Mouse (Mus musculus) liver, embryonic 11.5 days (tissue): ENCODE measurements around the gene Ugt3a2. TPM values are rescaled to one million over a fixed set of nuclear protein-coding genes. Genes with fewer than 3 reads are reported as not detected.

Source experiments
- ATAC-seq: fragments of 200-750 bp; cut with Nextera tagmentation; replicated peaks from 2 replicates; pipeline ENCODE4 v1.8.0; 2017; ENCODE audit warnings: moderate number of reproducible peaks, mild to moderate bottlenecking, moderate TSS enrichment, moderate library complexity; ENCODE audit not compliant: low FRiP score
- DNase-seq: peaks from one replicate; pipeline ENCODE4 v3.0.0-alpha.2; 2017; ENCODE audit warnings: low spot score
- H3K27ac ChIP-seq: fragments of 300-500 bp; sonication (generic); 2 replicates; pipeline ENCODE4 v1.5.1; 2014; ENCODE audit warnings: mild to moderate bottlenecking, low read depth, low read length, control low read depth
- H3K27me3 ChIP-seq: fragments of 300-500 bp; sonication (generic); replicated peaks from 2 replicates; pipeline ENCODE4 v1.6.1; 2014; ENCODE audit warnings: low read length, mixed read lengths; ENCODE audit not compliant: control insufficient read depth, insufficient read depth
- H3K36me3 ChIP-seq: fragments of 300-500 bp; sonication (generic); 2 replicates; pipeline ENCODE4 v1.6.1; 2014; ENCODE audit warnings: mild to moderate bottlenecking, low read length, moderate library complexity, mixed read lengths; ENCODE audit not compliant: control insufficient read depth, insufficient read depth
- H3K4me1 ChIP-seq: fragments of 300-500 bp; sonication (generic); replicated peaks from 2 replicates; pipeline ENCODE4 v1.6.1; 2014; ENCODE audit warnings: low read length, mixed read lengths; ENCODE audit not compliant: control insufficient read depth, insufficient read depth
- H3K4me2 ChIP-seq: fragments of 300-500 bp; sonication (generic); 2 replicates; pipeline ENCODE4 v1.6.1; 2014; ENCODE audit warnings: mild to moderate bottlenecking, control low read depth, moderate library complexity
- H3K4me3 ChIP-seq: fragments of 300-500 bp; sonication (generic); 2 replicates; pipeline ENCODE4 v1.5.1; 2014; ENCODE audit warnings: low read depth, low read length, control low read depth
- H3K9ac ChIP-seq: fragments of 300-500 bp; sonication (generic); 2 replicates; pipeline ENCODE4 v1.6.1; 2014; ENCODE audit warnings: low read depth, low read length, control low read depth
- H3K9me3 ChIP-seq: fragments of 300-500 bp; sonication (generic); 2 replicates; pipeline ENCODE4 v1.6.1; 2016; ENCODE audit warnings: low read length, inconsistent platforms, mixed read lengths; ENCODE audit not compliant: control insufficient read depth
- WGBS: fragments of 180-500 bp; shearing (Covaris S2); extraction: QIAGEN DNeasy Blood & Tissue Kit; methylation state at CpG from one replicate; pipeline ENCODE4 v1.1.7; 2014; 5-methylcytosine and 5-hydroxymethylcytosine counted together
- polyA plus RNA-seq: library from polyadenylated mRNA; unstranded; fragments of >200 nt; fragmentation: Nextera tagmentation; extraction: Ambion mirVana; gene quantifications from 2 replicates; pipeline ENCODE4 v1.2.1, GENCODE M21; 2014

The Ugt3a2 gene
- not detected in 2 replicates for polyA plus RNA-seq

GRCm38 (mm10) chr15:9335341-9335740 lies at the start of gene Ugt3a2:
Gene Ugt3a2, plus strand, starts transcription at chr15:9335550.
- DNase-seq (no peak), ATAC-seq (no peak)
- H3K4me2 ChIP-seq, result no peak within 1 kb of the TSS
- no peak within 1 kb of the TSS for H3K27ac ChIP-seq
- WGBS, result 80% methylated on average over 4 of the region's 4 CpGs
- no peak within 1 kb of the TSS for H3K9ac ChIP-seq
- no peaks in the 10 kb centered on the region for H3K4me1 ChIP-seq
- H3K27me3 ChIP-seq, result no peaks in the 10 kb centered on the region
- H3K9me3 ChIP-seq, result no peaks in the 10 kb centered on the region
- H3K36me3 ChIP-seq, result no peaks in the 10 kb centered on the region
- H3K4me3 ChIP-seq, result no peak within 1 kb of the TSS

GRCm38 (mm10) chr15:9289660-9290059 lies 45.7 kb upstream of the Ugt3a2 start:
- H3K4me2 ChIP-seq, result no peak overlapping the region
- no peak overlapping the region for H3K4me3 ChIP-seq
- H3K36me3 ChIP-seq, result no peaks in the 10 kb centered on the region
- no peaks in the 10 kb centered on the region for H3K27me3 ChIP-seq
- H3K4me1 ChIP-seq, result no peaks in the 10 kb centered on the region
- H3K9me3 ChIP-seq, result no peaks in the 10 kb centered on the region
- DNase-seq (no peak), ATAC-seq (no peak)
- 57% methylated on average over 2 of the region's 2 CpGs for WGBS
- H3K27ac ChIP-seq, result no peak overlapping the region
- no peak overlapping the region for H3K9ac ChIP-seq

- Histone ChIP-seq H3K27me3 (no peaks in the 10 kb centered on the region), H3K27ac (no peak overlapping the region), H3K9me3 (no peaks in the 10 kb centered on the region), H3K9ac (no peak overlapping the region), H3K4me3 (no peak overlapping the region), H3K4me2 (no peak overlapping the region), H3K4me1 (no peaks in the 10 kb centered on the region), H3K36me3 (no peaks in the 10 kb centered on the region)
- 75% methylated on average over 8 of the region's 8 CpGs for WGBS
- DNase-seq, result no peak
- no peak for ATAC-seq
Measured at GRCm38 (mm10) chr15:9305978-9306692, 29.2 kb upstream of the Ugt3a2 start.

GRCm38 (mm10) chr15:9334596-9334995 lies 754 bp upstream of the Ugt3a2 start:
- no peak for ATAC-seq
- Histone ChIP-seq H3K4me2 (no peak overlapping the region), H3K9ac (no peak overlapping the region), H3K4me3 (no peak overlapping the region), H3K27me3 (no peaks in the 10 kb centered on the region), H3K9me3 (no peaks in the 10 kb centered on the region), H3K36me3 (no peaks in the 10 kb centered on the region), H3K4me1 (no peaks in the 10 kb centered on the region), H3K27ac (no peak overlapping the region)
- WGBS, result 76% methylated on average over 2 of the region's 2 CpGs
- DNase-seq, result no peak

GRCm38 (mm10) chr15:9336616-9337015 lies 1.3 kb downstream of the Ugt3a2 start:
- Histone ChIP-seq H3K4me3 (no peak overlapping the region), H3K4me2 (no peak overlapping the region), H3K27me3 (no peaks in the 10 kb centered on the region), H3K9me3 (no peaks in the 10 kb centered on the region), H3K36me3 (no peaks in the 10 kb centered on the region), H3K27ac (no peak overlapping the region), H3K4me1 (no peaks in the 10 kb centered on the region), H3K9ac (no peak overlapping the region)
- no peak for DNase-seq
- no peak for ATAC-seq
- 74% methylated on average over 3 of the region's 3 CpGs for WGBS

GRCm38 (mm10) chr15:9337021-9337420 lies 1.7 kb downstream of the Ugt3a2 start:
- WGBS, result 74% methylated on average over 3 of the region's 3 CpGs
- Histone ChIP-seq H3K9me3 (no peaks in the 10 kb centered on the region), H3K4me3 (no peak overlapping the region), H3K4me1 (no peaks in the 10 kb centered on the region), H3K4me2 (no peak overlapping the region), H3K27me3 (no peaks in the 10 kb centered on the region), H3K36me3 (no peaks in the 10 kb centered on the region), H3K9ac (no peak overlapping the region), H3K27ac (no peak overlapping the region)
- DNase-seq (no peak), ATAC-seq (no peak)

- H3K4me1 ChIP-seq, result no peaks in the 10 kb centered on the region
- no peaks in the 10 kb centered on the region for H3K27me3 ChIP-seq
- 49% methylated on average over 3 of the region's 3 CpGs for WGBS
- H3K4me2 ChIP-seq, result no peak overlapping the region
- no peak overlapping the region for H3K27ac ChIP-seq
- H3K4me3 ChIP-seq, result no peak overlapping the region
- H3K36me3 ChIP-seq, result no peaks in the 10 kb centered on the region
- ATAC-seq (no peak), DNase-seq (no peak)
- no peak overlapping the region for H3K9ac ChIP-seq
- H3K9me3 ChIP-seq, result no peaks in the 10 kb centered on the region
Measured at GRCm38 (mm10) chr15:9348739-9349138, 13.4 kb downstream of the Ugt3a2 start.

- Histone ChIP-seq H3K4me1 (no peaks in the 10 kb centered on the region), H3K4me3 (no peak overlapping the region)
- DNase-seq, result no peak
Measured at GRCm38 (mm10) chr15:9362801-9363200, 27.5 kb downstream of the Ugt3a2 start.

GRCm38 (mm10) chr15:9368774-9369173 lies 33.4 kb downstream of the Ugt3a2 start:
- ATAC-seq (peak; percentile 49; the same call in 1 of the 2 replicates), DNase-seq (no peak)
- no peak overlapping the region for H3K4me3 ChIP-seq
- no peak overlapping the region for H3K4me2 ChIP-seq
- 84% methylated on average over 3 of the region's 3 CpGs for WGBS
- no peaks in the 10 kb centered on the region for H3K9me3 ChIP-seq
- no peaks in the 10 kb centered on the region for H3K36me3 ChIP-seq
- no peaks in the 10 kb centered on the region for H3K27me3 ChIP-seq
- no peaks in the 10 kb centered on the region for H3K4me1 ChIP-seq
- H3K27ac ChIP-seq, result no peak overlapping the region
- no peak overlapping the region for H3K9ac ChIP-seq

More at GRCm38 (mm10) chr15:9362801-9363200, 27.5 kb downstream of the Ugt3a2 start:
- H3K36me3 ChIP-seq, result no peaks in the 10 kb centered on the region
- H3K27ac ChIP-seq, result no peak overlapping the region
- H3K9me3 ChIP-seq, result no peaks in the 10 kb centered on the region
- no peak overlapping the region for H3K9ac ChIP-seq
- WGBS, result 56% methylated on average over 2 of the region's 2 CpGs
- no peak overlapping the region for H3K4me2 ChIP-seq
- ATAC-seq, result no peak
- no peaks in the 10 kb centered on the region for H3K27me3 ChIP-seq
